Comparison of ENCODE assay signal across 33 mouse cellular contexts in genomic region chr2:103411348-103411747, GRCm38 (mm10). TPM values are rescaled to one million over a fixed set of nuclear protein-coding genes. Genes with fewer than 3 reads are reported as not detected.
A peak's percentile ranks its signal among the peaks of the same experiment; 100 is the strongest.
DNase-seq lines count a peak whose midpoint lies in the region; ATAC-seq and TF ChIP-seq lines count a peak whose summit lies in the region.
"Had no signal": no experiment of that assay in that cellular context is flagged by ENCODE, and none has a peak within 500 bp of the region (broad histone marks: within the 10 kb centered on the region; RNA-seq: fewer than 3 reads in every experiment).

Gene Elf5 (plus strand): TSS chr2:103411688.

- 78% methylated on average over 6 of the region's 6 CpGs for WGBS in embryonic facial prominence, embryonic 14.5 days
- 80% methylated on average over 6 of the region's 6 CpGs for WGBS in embryonic facial prominence, embryonic 10.5 days
- 90% methylated on average over 6 of the region's 6 CpGs for WGBS in forebrain, embryonic 11.5 days

- no peak within 1 kb of the TSS for H3K4me2 ChIP-seq in embryonic facial prominence, embryonic 14.5 days (ENCODE audit: low read depth, low read length)
- no peak within 1 kb of the TSS for H3K4me2 ChIP-seq in forebrain, embryonic 11.5 days (ENCODE audit: low read depth, low read length, severe bottlenecking)
- H3K4me2 ChIP-seq: embryonic facial prominence, embryonic 12.5 days; forebrain, embryonic 12.5 days; hindbrain, embryonic 15.5 days; limb, embryonic 15.5 days; liver, embryonic 13.5 days; midbrain, embryonic 12.5 days; neural tube, embryonic 13.5 days had no signal

- intact Hi-C loops in gastrocnemius, postnatal 36 days (cut with DNase I) = no loop called here

- H3K4me1 ChIP-seq in embryonic facial prominence, embryonic 14.5 days (ENCODE audit: control insufficient read depth, insufficient read depth, low read length) = no peaks in the 10 kb centered on the region
- H3K4me1 ChIP-seq in embryonic facial prominence, embryonic 10.5 days = peaks cover 21% of the 10 kb centered on the region
- no peaks in the 10 kb centered on the region; the same call in 1 of the 2 replicates for H3K4me1 ChIP-seq in forebrain, embryonic 11.5 days (replicated peaks; ENCODE audit: control insufficient read depth, insufficient read depth, low read length)
- H3K4me1 ChIP-seq: embryonic facial prominence, embryonic 12.5 days; forebrain, embryonic 12.5 days; hindbrain, embryonic 10.5 days; hindbrain, embryonic 15.5 days; limb, embryonic 15.5 days; liver, embryonic 13.5 days; megakaryocyte, embryonic 14.5 days had no signal

- no peak within 1 kb of the TSS for H3K4me3 ChIP-seq in embryonic facial prominence, embryonic 14.5 days (ENCODE audit: low read depth, low read length)
- H3K4me3 ChIP-seq in embryonic facial prominence, embryonic 10.5 days = no peak within 1 kb of the TSS
- H3K4me3 ChIP-seq in C2C12 (ENCODE audit: insufficient read depth, poor library complexity, severe bottlenecking) = no peak within 1 kb of the TSS
- H3K4me3 ChIP-seq in forebrain, embryonic 11.5 days (ENCODE audit: low read depth, low read length) = no peak within 1 kb of the TSS
- H3K4me3 ChIP-seq: embryonic facial prominence, embryonic 12.5 days; erythroblast, embryonic 14.5 days; forebrain, embryonic 12.5 days; hindbrain, embryonic 10.5 days; hindbrain, embryonic 15.5 days; limb, embryonic 10.5 days; limb, embryonic 15.5 days; liver, embryonic 13.5 days; megakaryocyte, embryonic 14.5 days; midbrain, embryonic 12.5 days; myocyte; neural tube, embryonic 13.5 days had no signal

- H3ac ChIP-seq in C2C12 (ENCODE audit: control insufficient read depth, insufficient read length, low read depth) = no peak within 1 kb of the TSS

- H3K79me2 ChIP-seq in C2C12 (ENCODE audit: control insufficient read depth, insufficient read depth) = no peaks in the 10 kb centered on the region

- no peak for DNase-seq in embryonic facial prominence, embryonic 14.5 days (ENCODE audit: low spot score)
- DNase-seq in embryonic facial prominence, embryonic 10.5 days (ENCODE audit: low spot score) = no peak
- DNase-seq in 3134 (ENCODE audit: extremely low read depth, insufficient read length, low spot score) = peak; percentile 18
- DNase-seq in adrenal gland, postnatal 25 days = peak; percentile 22
- DNase-seq in thymus, postnatal 36 days = no peak
- no peak for DNase-seq in gastrocnemius, postnatal 36 days
- DNase-seq in forebrain, embryonic 11.5 days (ENCODE audit: low spot score) = no peak
- DNase-seq: cerebellum, adult 2 months; cerebellum, postnatal 36 days; forebrain, postnatal 0 days; heart, postnatal 14 days; kidney, adult 18-20 months; layer of hippocampus, postnatal 36 days; liver, embryonic 13.5 days; lung, adult 18-20 months; lung, postnatal 36 days had no signal

- 0 out of 2 replicates have a peak, but pooled peaks have one; percentile 37 for ATAC-seq in embryonic facial prominence, embryonic 14.5 days (ENCODE audit: low read depth)
- no peak for ATAC-seq in forebrain, embryonic 11.5 days (replicated peaks; ENCODE audit: low FRiP score)
- ATAC-seq: forebrain, postnatal 0 days had no signal

- H3K9ac ChIP-seq in embryonic facial prominence, embryonic 14.5 days (ENCODE audit: low read depth, low read length) = no peak within 1 kb of the TSS
- no peak within 1 kb of the TSS for H3K9ac ChIP-seq in forebrain, embryonic 11.5 days (ENCODE audit: low read length)
- H3K9ac ChIP-seq: embryonic facial prominence, embryonic 12.5 days; forebrain, embryonic 12.5 days; forebrain, postnatal 0 days; hindbrain, embryonic 15.5 days; limb, embryonic 15.5 days; liver, embryonic 13.5 days; midbrain, embryonic 12.5 days; neural tube, embryonic 13.5 days had no signal

- no peaks in the 10 kb centered on the region for H3K9me3 ChIP-seq in embryonic facial prominence, embryonic 14.5 days (ENCODE audit: control insufficient read depth, low read length)
- H3K9me3 ChIP-seq in embryonic facial prominence, embryonic 10.5 days = no peaks in the 10 kb centered on the region
- H3K9me3 ChIP-seq in forebrain, embryonic 11.5 days (ENCODE audit: control insufficient read depth, low read length) = no peaks in the 10 kb centered on the region
- H3K9me3 ChIP-seq: embryonic facial prominence, embryonic 12.5 days; forebrain, embryonic 12.5 days; G1E; hindbrain, embryonic 10.5 days; hindbrain, embryonic 15.5 days; limb, embryonic 10.5 days; limb, embryonic 15.5 days; liver, embryonic 13.5 days; megakaryocyte, embryonic 14.5 days; midbrain, embryonic 12.5 days; neural tube, embryonic 13.5 days had no signal

- H3K27me3 ChIP-seq in embryonic facial prominence, embryonic 14.5 days (replicated peaks; ENCODE audit: control insufficient read depth, insufficient read depth, low read length) = no peaks in the 10 kb centered on the region
- 0 out of 2 replicates have a peak, but pooled peaks cover 4% of the 10 kb centered on the region for H3K27me3 ChIP-seq in embryonic facial prominence, embryonic 10.5 days (replicated peaks; ENCODE audit: low read depth, poor library complexity, severe bottlenecking)
- peaks cover 16% of the 10 kb centered on the region for H3K27me3 ChIP-seq in C2C12 (ENCODE audit: control insufficient read depth, insufficient read depth, insufficient read length)
- no peaks in the 10 kb centered on the region for H3K27me3 ChIP-seq in forebrain, embryonic 11.5 days (ENCODE audit: control insufficient read depth, insufficient read depth, low read length)
- H3K27me3 ChIP-seq: embryonic facial prominence, embryonic 12.5 days; forebrain, embryonic 12.5 days; hindbrain, embryonic 15.5 days; limb, embryonic 15.5 days; liver, embryonic 13.5 days; midbrain, embryonic 12.5 days; neural tube, embryonic 13.5 days had no signal

- no peaks in the 10 kb centered on the region for H3K79me3 ChIP-seq in C2C12 (ENCODE audit: low read depth)

- no peak within 1 kb of the TSS for H3K27ac ChIP-seq in embryonic facial prominence, embryonic 14.5 days (replicated peaks; ENCODE audit: low read depth, low read length)
- H3K27ac ChIP-seq in embryonic facial prominence, embryonic 10.5 days (replicated peaks) = no peak within 1 kb of the TSS
- no peak within 1 kb of the TSS for H3K27ac ChIP-seq in forebrain, embryonic 11.5 days (ENCODE audit: low read depth, low read length)
- H3K27ac ChIP-seq: embryonic facial prominence, embryonic 12.5 days; forebrain, embryonic 12.5 days; hindbrain, embryonic 10.5 days; hindbrain, embryonic 15.5 days; limb, embryonic 10.5 days; limb, embryonic 15.5 days; liver, embryonic 13.5 days; midbrain, embryonic 12.5 days; neural tube, embryonic 13.5 days had no signal

- no peaks in the 10 kb centered on the region for H3K36me3 ChIP-seq in embryonic facial prominence, embryonic 14.5 days (ENCODE audit: control insufficient read depth, insufficient read depth, low read length)
- H3K36me3 ChIP-seq in embryonic facial prominence, embryonic 10.5 days (replicated peaks) = no peaks in the 10 kb centered on the region
- H3K36me3 ChIP-seq in C2C12 (ENCODE audit: control insufficient read depth, insufficient read depth) = no peaks in the 10 kb centered on the region
- no peaks in the 10 kb centered on the region for H3K36me3 ChIP-seq in forebrain, embryonic 11.5 days (ENCODE audit: control insufficient read depth, insufficient read depth, low read length)
- H3K36me3 ChIP-seq: embryonic facial prominence, embryonic 12.5 days; forebrain, embryonic 12.5 days; G1E; hindbrain, embryonic 10.5 days; hindbrain, embryonic 15.5 days; limb, embryonic 10.5 days; limb, embryonic 15.5 days; liver, embryonic 13.5 days; midbrain, embryonic 12.5 days; neural tube, embryonic 13.5 days had no signal

- TF ChIP-seq CTCF in C2C12 (IDR thresholded peaks at IDR 0.05; ENCODE audit: control insufficient read depth, insufficient read depth, insufficient read length) = no peak

TF ChIP-seq in C2C12, 6 proteins besides CTCF, POLR2A, EP300 and RAD21:
- TF ChIP-seq MAX (IDR thresholded peaks at IDR 0.05) (peak; percentile 72), MYOG (IDR thresholded peaks at IDR 0.05; ENCODE audit: control insufficient read depth, extremely low read depth, insufficient read length) (no peak)

RNA-seq across cellular contexts. Expression of gene Elf5, which starts in this region (rescaled TPM):
- polyA plus RNA-seq in embryonic facial prominence, embryonic 14.5 days (2014; fragmentation: Nextera tagmentation; extraction: Ambion mirVana) = 2.0 and 2.6 TPM in 2 replicates
- 0.08 and 0.24 TPM in 2 replicates for polyA plus RNA-seq in embryonic facial prominence, embryonic 10.5 days (2016; fragmentation: Nextera tagmentation; extraction: Ambion mirVana)
- polyA plus RNA-seq in C2C12 (2012; fragmentation: generic; extraction: Trizol) = 0.01 TPM
- not detected in 2 replicates for total RNA-seq in adrenal gland, postnatal 25 days (2021)
- total RNA-seq in gastrocnemius, postnatal 36 days (2021) = not detected
- 0.11 and 0.12 TPM in 2 replicates for polyA plus RNA-seq in forebrain, embryonic 11.5 days (2014; fragmentation: Nextera tagmentation; extraction: Ambion mirVana)
- total RNA-seq: adrenal gland, adult 18-20 months; forebrain, postnatal 0 days; heart, adult 8-10 months; heart, postnatal 14 days had no signal
- polyA plus RNA-seq: erythroblast, embryonic 14.5 days; forebrain, postnatal 0 days; G1E; hindbrain, embryonic 10.5 days; hindbrain, embryonic 15.5 days; midbrain, postnatal 0 days; myocyte; neural tube, embryonic 13.5 days; testis, adult 2 months had no signal

Comparison
In these comparisons a context has a peak if more than half of its experiments do, and no peak if none do; other contexts are left out.
1. Peak in DNase-seq in adrenal gland, postnatal 25 days; RNA of the gene not detected or under 1 TPM.